Mouse (Mus musculus): ENCODE data around the gene Pkd1l2.

DNA sequence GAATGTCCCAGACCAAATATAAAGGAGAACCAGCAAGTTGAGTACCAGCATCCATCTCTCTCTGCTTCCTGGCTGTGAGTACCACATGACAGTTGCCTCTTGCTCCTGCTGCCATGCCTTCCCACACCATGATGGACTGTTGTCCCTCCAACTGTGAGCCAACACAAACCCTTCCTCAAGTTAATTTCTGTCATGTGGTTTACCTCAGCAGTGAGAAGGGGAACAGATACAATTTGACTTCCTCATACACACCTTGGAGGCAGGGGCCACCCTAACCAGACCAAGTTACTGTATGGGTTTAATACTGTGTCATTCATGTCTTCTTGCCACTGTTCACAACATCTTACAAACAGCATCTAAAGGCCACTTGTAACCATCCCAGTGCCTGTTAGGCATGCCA lies 4.8 kb upstream of the Pkd1l2 start:
- TF ChIP-seq CTCF (IDR thresholded peaks at IDR 0.05; ENCODE audit: insufficient read depth, low read depth, low read length) (no peak), POLR2A (IDR thresholded peaks at IDR 0.05; ENCODE audit: insufficient read depth, low read depth, low read length) (no peak)

Data from olfactory bulb, adult 2 months (tissue).